Mouse (Mus musculus) B cell, adult 2 months (primary cell): ENCODE measurements around the gene Mad1l1.

Experiments
- DNase-seq, 2 experiments: peaks; one replicate each; pipeline ENCODE4 v3.0.0; 2022

Gene Mad1l1

GRCm38 (mm10) chr5:139985073-139985746 is 336.1 kb downstream of the Mad1l1 start:
- DNase-seq = no peak

- DNase-seq = no peak
These were observed 339.4 kb downstream of the Mad1l1 start for GRCm38 (mm10) chr5:139981976-139982375.

- no peak for DNase-seq
These were observed 342.0 kb downstream of the Mad1l1 start for GRCm38 (mm10) chr5:139979371-139979770.

GRCm38 (mm10) chr5:139978525-139979276 is 342.7 kb downstream of the Mad1l1 start:
- DNase-seq = no peak

- no peak for DNase-seq
These were observed 343.9 kb downstream of the Mad1l1 start for GRCm38 (mm10) chr5:139977476-139977875.

- no peak for DNase-seq
These were observed 344.8 kb downstream of the Mad1l1 start for GRCm38 (mm10) chr5:139976584-139976983.

- DNase-seq = no peak
These were observed 351.1 kb downstream of the Mad1l1 start for GRCm38 (mm10) chr5:139970186-139970631.

- no peak for DNase-seq
These were observed 352.0 kb downstream of the Mad1l1 start for GRCm38 (mm10) chr5:139969151-139969948.

GRCm38 (mm10) chr5:139965596-139965995 is 355.8 kb downstream of the Mad1l1 start:
- DNase-seq = no peak

GRCm38 (mm10) chr5:139964391-139964790 is 357.0 kb downstream of the Mad1l1 start:
- no peak for DNase-seq

- DNase-seq = no peak
These were observed 361.6 kb downstream of the Mad1l1 start for GRCm38 (mm10) chr5:139959741-139960140.
